Mouse (Mus musculus): ENCODE data around the gene Ooep. TPM values are rescaled to one million over a fixed set of nuclear protein-coding genes. Genes with fewer than 3 reads are reported as not detected.

The Ooep gene
- not detected in 2 replicates for polyA plus RNA-seq (2015; fragmentation: Nextera tagmentation; extraction: Ambion mirVana)

DNA sequence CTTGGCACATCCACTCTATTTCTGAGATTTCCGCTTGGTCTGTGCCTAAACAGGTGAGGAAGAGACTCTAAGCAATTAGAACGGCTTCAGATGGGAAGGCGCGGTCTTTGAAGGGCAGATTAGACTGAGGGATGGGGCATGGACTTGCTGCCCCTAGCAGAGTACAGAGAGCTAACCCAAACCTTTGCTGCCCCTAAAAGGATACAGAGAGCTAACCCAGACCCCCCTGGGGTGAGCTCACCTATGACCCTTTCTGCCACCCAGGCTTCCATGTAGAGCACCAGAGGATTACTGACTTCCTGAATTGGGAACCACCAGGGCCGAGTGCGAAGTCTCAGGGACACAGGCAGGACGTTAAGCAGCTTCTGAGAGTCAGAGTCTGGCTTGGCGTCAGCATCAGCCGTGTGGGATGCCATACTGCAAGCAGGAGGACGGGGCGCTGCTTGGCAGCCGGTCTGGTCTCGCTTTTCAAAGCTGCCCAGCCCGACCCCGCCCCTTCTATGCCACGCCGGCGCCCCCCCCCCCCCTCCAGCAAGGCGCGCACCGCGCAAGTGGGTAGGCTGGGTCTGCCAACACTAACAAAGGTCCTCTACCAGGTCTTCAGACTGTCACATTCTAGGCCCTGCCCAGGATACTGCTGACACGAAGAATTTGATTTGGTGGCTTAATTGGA, at the start of gene Ooep:
Gene Ooep (minus strand): TSS at position 613 of the 673 bp plus-strand sequence.
- 10% methylated on average over 15 of the region's 23 CpGs for WGBS (ENCODE audit: insufficient replicate concordance)
- Histone ChIP-seq H3K4me3 (ENCODE audit: low read depth, low read length) (no peak within 1 kb of the TSS; the same call in 1 of the 2 replicates), H3K4me1 (ENCODE audit: insufficient read depth) (peaks cover 6% of the 10 kb centered on the region; the same call in 1 of the 2 replicates), H3K9ac (replicated peaks) (no peak within 1 kb of the TSS), H3K4me2 (ENCODE audit: low read depth, low read length) (peak within 1 kb of the TSS; percentile 45), H3K27ac (ENCODE audit: low read depth) (no peak within 1 kb of the TSS), H3K27me3 (ENCODE audit: insufficient read depth, low read length) (peaks cover 15% of the 10 kb centered on the region; the same call in 1 of the 2 replicates), H3K36me3 (replicated peaks; ENCODE audit: insufficient read depth, low read length) (no peaks in the 10 kb centered on the region), H3K9me3 (ENCODE audit: low read length) (no peaks in the 10 kb centered on the region)
- ATAC-seq, result no peak
- peak; percentile 19 for DNase-seq
- TF ChIP-seq EP300 (IDR thresholded peaks at IDR 0.05; ENCODE audit: low read depth), result no peak
- no peak for TF ChIP-seq CTCF (IDR thresholded peaks at IDR 0.05; ENCODE audit: low read depth)

GRCm38 (mm10) chr9:78428185-78428584, 49.7 kb upstream of the Ooep start:
- Histone ChIP-seq H3K4me3 (ENCODE audit: low read depth, low read length) (no peak overlapping the region), H3K36me3 (replicated peaks; ENCODE audit: insufficient read depth, low read length) (no peaks in the 10 kb centered on the region; the same call in 1 of the 2 replicates), H3K9ac (replicated peaks) (no peak overlapping the region), H3K4me1 (ENCODE audit: insufficient read depth) (peaks cover 7% of the 10 kb centered on the region), H3K4me2 (ENCODE audit: low read depth, low read length) (peak overlapping the region; percentile 74), H3K27me3 (ENCODE audit: insufficient read depth, low read length) (no peaks in the 10 kb centered on the region), H3K27ac (ENCODE audit: low read depth) (peak overlapping the region; percentile 44; the same call in 1 of the 2 replicates), H3K9me3 (ENCODE audit: low read length) (no peaks in the 10 kb centered on the region)
- ATAC-seq (peak; percentile 66; the same call in 1 of the 2 replicates), DNase-seq (peak; percentile 30)
- WGBS (ENCODE audit: insufficient replicate concordance), result 28% methylated on average over 6 of the region's 6 CpGs
- TF ChIP-seq CTCF (IDR thresholded peaks at IDR 0.05; ENCODE audit: low read depth) (no peak), EP300 (IDR thresholded peaks at IDR 0.05; ENCODE audit: low read depth) (no peak)

- peak; percentile 40 for DNase-seq
- Histone ChIP-seq H3K27ac (ENCODE audit: low read depth) (peak overlapping the region; percentile 44; the same call in 1 of the 2 replicates), H3K4me2 (ENCODE audit: low read depth, low read length) (peak overlapping the region; percentile 74), H3K4me1 (ENCODE audit: insufficient read depth) (peaks cover 7% of the 10 kb centered on the region), H3K4me3 (ENCODE audit: low read depth, low read length) (peak overlapping the region; percentile 37), H3K9ac (replicated peaks) (peak overlapping the region; percentile 46; the same call in 1 of the 2 replicates), H3K9me3 (ENCODE audit: low read length) (no peaks in the 10 kb centered on the region), H3K36me3 (replicated peaks; ENCODE audit: insufficient read depth, low read length) (no peaks in the 10 kb centered on the region; the same call in 1 of the 2 replicates), H3K27me3 (ENCODE audit: insufficient read depth, low read length) (no peaks in the 10 kb centered on the region)
- TF ChIP-seq CTCF (IDR thresholded peaks at IDR 0.05; ENCODE audit: low read depth), result no peak
- TF ChIP-seq EP300 (IDR thresholded peaks at IDR 0.05; ENCODE audit: low read depth), result no peak
- 18% methylated on average over 23 of the region's 27 CpGs for WGBS (ENCODE audit: insufficient replicate concordance)
- ATAC-seq, result peak; percentile 47
These were observed 48.8 kb upstream of the Ooep start for GRCm38 (mm10) chr9:78427362-78427781.

- no peak for ATAC-seq
- no peak for DNase-seq
- H3K36me3 ChIP-seq (replicated peaks; ENCODE audit: insufficient read depth, low read length), result no peaks in the 10 kb centered on the region
- no peak overlapping the region for H3K27ac ChIP-seq (ENCODE audit: low read depth)
- H3K4me2 ChIP-seq (ENCODE audit: low read depth, low read length), result no peak overlapping the region
- peaks cover 12% of the 10 kb centered on the region for H3K27me3 ChIP-seq (ENCODE audit: insufficient read depth, low read length)
- H3K9me3 ChIP-seq (ENCODE audit: low read length), result no peaks in the 10 kb centered on the region
- no peak overlapping the region for H3K9ac ChIP-seq (replicated peaks)
- H3K4me3 ChIP-seq (ENCODE audit: low read depth, low read length), result no peak overlapping the region
- TF ChIP-seq CTCF (IDR thresholded peaks at IDR 0.05; ENCODE audit: low read depth) (no peak), EP300 (IDR thresholded peaks at IDR 0.05; ENCODE audit: low read depth) (no peak)
- 86% methylated on average over 7 of the region's 7 CpGs for WGBS (ENCODE audit: insufficient replicate concordance)
- H3K4me1 ChIP-seq (ENCODE audit: insufficient read depth), result no peaks in the 10 kb centered on the region
These were observed 23.1 kb upstream of the Ooep start for GRCm38 (mm10) chr9:78401596-78401995.

GRCm38 (mm10) chr9:78400570-78400969, 22.0 kb upstream of the Ooep start:
- TF ChIP-seq EP300 (IDR thresholded peaks at IDR 0.05; ENCODE audit: low read depth) (no peak), CTCF (IDR thresholded peaks at IDR 0.05; ENCODE audit: low read depth) (no peak)
- H3K4me1 ChIP-seq (ENCODE audit: insufficient read depth), result peaks cover 5% of the 10 kb centered on the region
- WGBS (ENCODE audit: insufficient replicate concordance), result 63% methylated on average over 5 of the region's 5 CpGs
- H3K4me3 ChIP-seq (ENCODE audit: low read depth, low read length), result no peak overlapping the region
- H3K9me3 ChIP-seq (ENCODE audit: low read length), result no peaks in the 10 kb centered on the region
- H3K27me3 ChIP-seq (ENCODE audit: insufficient read depth, low read length), result peaks cover 23% of the 10 kb centered on the region
- ATAC-seq (no peak), DNase-seq (no peak)
- no peak overlapping the region for H3K9ac ChIP-seq (replicated peaks)
- no peak overlapping the region for H3K27ac ChIP-seq (ENCODE audit: low read depth)
- H3K36me3 ChIP-seq (replicated peaks; ENCODE audit: insufficient read depth, low read length), result no peaks in the 10 kb centered on the region
- no peak overlapping the region for H3K4me2 ChIP-seq (ENCODE audit: low read depth, low read length)

DNA sequence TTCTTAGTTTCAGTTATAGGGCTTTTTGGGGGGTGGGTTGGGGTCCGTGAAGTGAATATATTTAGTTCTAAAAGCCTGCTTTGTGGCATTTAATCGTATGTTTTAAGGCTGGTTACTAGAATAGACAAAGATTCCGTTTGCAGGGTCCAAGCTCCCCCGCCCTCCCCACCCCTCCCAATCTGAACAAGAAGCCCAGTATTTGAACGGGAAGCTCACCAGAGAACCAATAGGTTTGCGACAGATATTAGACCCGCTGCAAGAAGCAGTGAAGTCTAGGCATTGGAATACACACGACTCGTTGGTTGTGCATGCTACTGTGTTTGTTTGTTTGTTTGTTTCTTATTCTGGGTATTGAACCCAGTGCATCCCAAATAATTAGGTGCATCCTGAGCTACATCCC, 18.0 kb upstream of the Ooep start:
- no peak for TF ChIP-seq CTCF (IDR thresholded peaks at IDR 0.05; ENCODE audit: low read depth)
- no peak for TF ChIP-seq EP300 (IDR thresholded peaks at IDR 0.05; ENCODE audit: low read depth)
- no peak overlapping the region for H3K4me2 ChIP-seq (ENCODE audit: low read depth, low read length)
- no peaks in the 10 kb centered on the region for H3K9me3 ChIP-seq (ENCODE audit: low read length)
- H3K4me1 ChIP-seq (ENCODE audit: insufficient read depth), result peaks cover 7% of the 10 kb centered on the region
- WGBS (ENCODE audit: insufficient replicate concordance), result 48% methylated on average over 9 of the region's 9 CpGs
- peaks cover 54% of the 10 kb centered on the region for H3K27me3 ChIP-seq (ENCODE audit: insufficient read depth, low read length)
- ATAC-seq (no peak), DNase-seq (no peak)
- H3K27ac ChIP-seq (ENCODE audit: low read depth), result no peak overlapping the region
- no peak overlapping the region for H3K9ac ChIP-seq (replicated peaks)
- no peaks in the 10 kb centered on the region for H3K36me3 ChIP-seq (replicated peaks; ENCODE audit: insufficient read depth, low read length)
- H3K4me3 ChIP-seq (ENCODE audit: low read depth, low read length), result no peak overlapping the region; the same call in 1 of the 2 replicates

All from liver, postnatal 0 days (tissue).